ENCODE assay signal across 18 mouse cellular contexts in genomic region chr4:103171256-103171655, GRCm38 (mm10). TPM values are rescaled to one million over a fixed set of nuclear protein-coding genes. Genes with fewer than 3 reads are reported as not detected.
DNase-seq lines count a peak whose midpoint lies in the region; TF ChIP-seq lines count a peak whose summit lies in the region.
"Had no signal": no experiment of that assay in that cellular context is flagged by ENCODE, and none has a peak within 500 bp of the region (broad histone marks: within the 10 kb centered on the region; RNA-seq: fewer than 3 reads in every experiment).

No protein-coding gene starts in this region.

- no peaks in the 10 kb centered on the region for H3K4me1 ChIP-seq in limb, embryonic 10.5 days
- H3K4me1 ChIP-seq: embryonic facial prominence, embryonic 13.5 days; forebrain, embryonic 12.5 days; heart, embryonic 13.5 days; hindbrain, embryonic 15.5 days had no signal

- peaks cover 43% of the 10 kb centered on the region for H3K36me3 ChIP-seq in limb, embryonic 10.5 days

- no peak overlapping the region for H3K4me3 ChIP-seq in left cerebral cortex, adult 2 months
- H3K4me3 ChIP-seq in limb, embryonic 10.5 days, result no peak overlapping the region
- H3K4me3 ChIP-seq: embryonic facial prominence, embryonic 13.5 days; forebrain, embryonic 12.5 days; heart, embryonic 13.5 days; hindbrain, embryonic 15.5 days had no signal

- TF ChIP-seq CTCF in left cerebral cortex, adult 2 months (IDR thresholded peaks at IDR 0.05), result no peak

- H3K27me3 ChIP-seq in limb, embryonic 10.5 days (ENCODE audit: low read depth, poor library complexity, severe bottlenecking), result no peaks in the 10 kb centered on the region
- H3K27me3 ChIP-seq: embryonic facial prominence, embryonic 13.5 days; forebrain, embryonic 12.5 days; heart, embryonic 13.5 days; hindbrain, embryonic 15.5 days; Patski had no signal

- intact Hi-C loops in left cerebral cortex, adult 2 months (cut with DNase I), result no loop called here

- DNase-seq in frontal cortex, postnatal 36 days (ENCODE audit: low spot score in 2 of 2), result peak; percentile 33 to 53
- DNase-seq in frontal cortex, postnatal 25 days (ENCODE audit: low spot score in 2 of 2), result no peak
- no peak for DNase-seq in left cerebral cortex, adult 2 months (ENCODE audit: extremely low spot score in 1 of 2, low spot score in 2 of 2)
- no peak for DNase-seq in left cerebral cortex, adult 11 months (ENCODE audit: low spot score)
- DNase-seq in brain, adult 2 months (ENCODE audit: low read depth, low spot score), result peak; percentile 67
- DNase-seq in limb, embryonic 10.5 days (ENCODE audit: low spot score), result peak; percentile 12
- no peak for DNase-seq in kidney, adult 11 months
- DNase-seq: adrenal gland, postnatal 14 days; cerebellum, adult 18-20 months; cerebellum, adult 9-11 months; cerebellum, postnatal 36 days; gastrocnemius, postnatal 14 days; heart, postnatal 36 days had no signal

- WGBS in limb, embryonic 10.5 days, result 93% methylated on average over 3 of the region's 3 CpGs

- H3K9me3 ChIP-seq in limb, embryonic 10.5 days (replicated peaks), result no peaks in the 10 kb centered on the region
- H3K9me3 ChIP-seq: embryonic facial prominence, embryonic 13.5 days; forebrain, embryonic 12.5 days; heart, embryonic 13.5 days; hindbrain, embryonic 15.5 days had no signal

- peak overlapping the region; percentile 73 for H3K27ac ChIP-seq in left cerebral cortex, adult 2 months
- H3K27ac ChIP-seq in limb, embryonic 10.5 days, result no peak overlapping the region
- H3K27ac ChIP-seq: embryonic facial prominence, embryonic 13.5 days; forebrain, embryonic 12.5 days; heart, embryonic 13.5 days; hindbrain, embryonic 15.5 days had no signal

RNA-seq across cellular contexts. Expression of gene Slc35d1, which starts 43.7 kb away (rescaled TPM):
- 10 to 100 TPM; 12.7 to 12.8 TPM for total RNA-seq in left cerebral cortex, adult 2 months (2021)
- polyA plus RNA-seq in limb, embryonic 10.5 days (2016; fragmentation: Nextera tagmentation; extraction: Ambion mirVana), result 10.4 and 10.5 TPM in 2 replicates

RNA-seq across cellular contexts. Expression of gene Wdr78, which starts 56.9 kb away (rescaled TPM):
- 10 to 100 TPM; 15.8 to 17.1 TPM for total RNA-seq in left cerebral cortex, adult 2 months (2021)
- 3.2 and 4.4 TPM in 2 replicates for polyA plus RNA-seq in limb, embryonic 10.5 days (2016; fragmentation: Nextera tagmentation; extraction: Ambion mirVana)

RNA-seq across cellular contexts. Expression of gene Mier1, which starts 57.1 kb away (rescaled TPM):
- total RNA-seq in left cerebral cortex, adult 2 months (2021), result 10 to 100 TPM; 44.9 to 45.6 TPM
- polyA plus RNA-seq in limb, embryonic 10.5 days (2016; fragmentation: Nextera tagmentation; extraction: Ambion mirVana), result 33.9 and 41.5 TPM in 2 replicates

Comparison
In these comparisons a context has a peak if more than half of its experiments do, and no peak if none do; other contexts are left out.
1. DNase-seq: peak in frontal cortex, postnatal 36 days (2 of 2), brain, adult 2 months (single experiment) and limb, embryonic 10.5 days (single experiment); none in frontal cortex, postnatal 25 days (0 of 2), left cerebral cortex, adult 2 months (0 of 2), left cerebral cortex, adult 11 months (single experiment) and kidney, adult 11 months (single experiment).